Mouse (Mus musculus): ENCODE results near the gene Cldn34c4. TPM values are rescaled to one million over a fixed set of nuclear protein-coding genes. Genes with fewer than 3 reads are reported as not detected.

The Cldn34c4 gene
- not detected in 2 replicates for polyA plus RNA-seq (2014; fragmentation: Nextera tagmentation; extraction: Ambion mirVana)

DNA sequence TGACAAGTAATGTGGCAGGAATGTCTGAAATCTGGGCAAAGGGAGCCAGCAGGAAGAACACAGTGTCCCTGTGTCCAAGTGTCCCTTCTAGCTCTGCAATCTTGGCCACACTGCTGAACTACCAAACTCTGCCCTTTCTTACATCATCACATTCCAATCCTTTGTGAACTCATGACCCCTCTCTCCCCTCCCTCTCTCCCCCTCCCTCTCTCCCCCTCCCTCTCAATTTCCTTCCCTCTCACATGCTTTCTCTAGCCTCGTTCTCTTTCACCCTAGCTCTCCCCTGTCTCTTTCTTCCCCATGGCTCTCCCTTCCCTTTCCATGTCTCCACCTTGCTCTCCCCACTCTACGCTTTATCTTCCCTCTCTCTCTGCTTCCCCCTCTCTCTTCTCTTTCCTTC lies at the start of gene Cldn34c4:
Cldn34c4 (minus strand) TSS at position 101 of the 400 bp plus-strand sequence.
- no peak within 1 kb of the TSS for H3K9ac ChIP-seq (ENCODE audit: low read length)
- no peaks in the 10 kb centered on the region for H3K4me1 ChIP-seq (ENCODE audit: control insufficient read depth, insufficient read depth, low read length)
- H3K27me3 ChIP-seq (ENCODE audit: control insufficient read depth, insufficient read depth, low read length) = no peaks in the 10 kb centered on the region
- H3K27ac ChIP-seq (ENCODE audit: low read depth, low read length) = no peak within 1 kb of the TSS
- no peak within 1 kb of the TSS for H3K4me2 ChIP-seq (ENCODE audit: low read depth)
- ATAC-seq (ENCODE audit: insufficient read depth, low FRiP score, low TSS enrichment) (no peak), DNase-seq (ENCODE audit: low spot score) (no peak)
- no peaks in the 10 kb centered on the region for H3K36me3 ChIP-seq (ENCODE audit: control insufficient read depth, insufficient read depth, low read length)
- 68% methylated on average over 2 of the region's 2 CpGs for WGBS
- no peak within 1 kb of the TSS for H3K4me3 ChIP-seq (ENCODE audit: low read depth, low read length)
- H3K9me3 ChIP-seq (ENCODE audit: control insufficient read depth, low read length) = no peaks in the 10 kb centered on the region

DNA sequence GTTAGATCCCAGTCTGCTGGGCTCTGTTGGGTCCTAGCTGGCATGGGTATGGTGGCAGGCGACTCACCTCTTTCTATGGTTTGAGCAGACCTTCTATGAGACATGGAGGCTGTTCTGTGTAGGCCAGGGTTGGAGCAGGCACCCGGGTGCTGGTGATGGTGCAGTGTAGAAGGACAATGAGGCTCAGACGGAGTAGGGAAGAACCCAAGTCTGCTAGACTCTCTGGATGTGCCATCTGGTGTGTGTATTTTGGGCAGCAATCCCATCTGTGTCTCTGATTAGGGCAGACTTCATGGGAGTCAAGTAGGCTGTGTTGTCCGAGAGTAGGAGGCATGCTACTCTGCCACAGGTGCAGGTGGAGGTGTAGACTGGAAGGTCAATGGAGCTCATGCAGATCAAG lies 10.7 kb upstream of the Cldn34c4 start:
- no peaks in the 10 kb centered on the region for H3K36me3 ChIP-seq (ENCODE audit: control insufficient read depth, insufficient read depth, low read length)
- H3K4me3 ChIP-seq (ENCODE audit: low read depth, low read length) = no peak overlapping the region
- DNase-seq (ENCODE audit: low spot score) (no peak), ATAC-seq (ENCODE audit: insufficient read depth, low FRiP score, low TSS enrichment) (no peak)
- no peaks in the 10 kb centered on the region for H3K27me3 ChIP-seq (ENCODE audit: control insufficient read depth, insufficient read depth, low read length)
- H3K9me3 ChIP-seq (ENCODE audit: control insufficient read depth, low read length) = no peaks in the 10 kb centered on the region; the same call in 1 of the 2 replicates
- H3K4me1 ChIP-seq (ENCODE audit: control insufficient read depth, insufficient read depth, low read length) = no peaks in the 10 kb centered on the region
- no peak overlapping the region for H3K27ac ChIP-seq (ENCODE audit: low read depth, low read length)
- 80% methylated on average over 4 of the region's 4 CpGs for WGBS
- H3K9ac ChIP-seq (ENCODE audit: low read length) = no peak overlapping the region
- H3K4me2 ChIP-seq (ENCODE audit: low read depth) = no peak overlapping the region
